Mouse (Mus musculus): ENCODE measurements around the gene Ube2j1. TPM values are rescaled to one million over a fixed set of nuclear protein-coding genes. Genes with fewer than 3 reads are reported as not detected.

Ube2j1 gene
- polyA plus RNA-seq, 1 experiment from 2014 or later: 44.3 TPM

- Histone ChIP-seq H3K27ac (ENCODE audit: low read depth, low read length) (no peak overlapping the region), H3K4me2 (peak overlapping the region; percentile 31), H3K9me3 (ENCODE audit: control insufficient read depth, low read length) (no peaks in the 10 kb centered on the region), H3K4me3 (ENCODE audit: low read depth, low read length) (no peak overlapping the region), H3K27me3 (replicated peaks; ENCODE audit: control insufficient read depth, insufficient read depth, low read length) (no peaks in the 10 kb centered on the region; the same call in 1 of the 2 replicates), H3K9ac (ENCODE audit: low read depth, low read length) (no peak overlapping the region), H3K36me3 (ENCODE audit: control insufficient read depth, insufficient read depth, low read length) (no peaks in the 10 kb centered on the region), H3K4me1 (replicated peaks; ENCODE audit: control insufficient read depth, insufficient read depth, low read length) (peaks cover 8% of the 10 kb centered on the region)
- 29% methylated on average over 11 of the region's 11 CpGs for WGBS
- ATAC-seq (replicated peaks; ENCODE audit: low FRiP score): peak; percentile 66
- no peak for DNase-seq (ENCODE audit: low spot score)
Measured at GRCm38 (mm10) chr4:33072526-33073161, 41.4 kb downstream of the Ube2j1 start.

GRCm38 (mm10) chr4:33074406-33074805 lies 43.2 kb downstream of the Ube2j1 start:
- no peak overlapping the region for H3K9ac ChIP-seq (ENCODE audit: low read depth, low read length)
- no peak overlapping the region for H3K27ac ChIP-seq (ENCODE audit: low read depth, low read length)
- ATAC-seq (replicated peaks; ENCODE audit: low FRiP score): no peak
- H3K36me3 ChIP-seq (ENCODE audit: control insufficient read depth, insufficient read depth, low read length): no peaks in the 10 kb centered on the region
- no peak for DNase-seq (ENCODE audit: low spot score)
- no peak overlapping the region for H3K4me3 ChIP-seq (ENCODE audit: low read depth, low read length)
- 69% methylated on average over 4 of the region's 4 CpGs for WGBS
- H3K4me1 ChIP-seq (replicated peaks; ENCODE audit: control insufficient read depth, insufficient read depth, low read length): peaks cover 8% of the 10 kb centered on the region
- no peaks in the 10 kb centered on the region for H3K27me3 ChIP-seq (replicated peaks; ENCODE audit: control insufficient read depth, insufficient read depth, low read length)
- no peak overlapping the region for H3K4me2 ChIP-seq
- H3K9me3 ChIP-seq (ENCODE audit: control insufficient read depth, low read length): no peaks in the 10 kb centered on the region

GRCm38 (mm10) chr4:33074851-33075250 lies 43.6 kb downstream of the Ube2j1 start:
- no peaks in the 10 kb centered on the region for H3K27me3 ChIP-seq (replicated peaks; ENCODE audit: control insufficient read depth, insufficient read depth, low read length)
- peaks cover 8% of the 10 kb centered on the region for H3K4me1 ChIP-seq (replicated peaks; ENCODE audit: control insufficient read depth, insufficient read depth, low read length)
- no peak overlapping the region for H3K4me3 ChIP-seq (ENCODE audit: low read depth, low read length)
- H3K36me3 ChIP-seq (ENCODE audit: control insufficient read depth, insufficient read depth, low read length): no peaks in the 10 kb centered on the region
- WGBS: 79% methylated on average over 5 of the region's 5 CpGs
- H3K27ac ChIP-seq (ENCODE audit: low read depth, low read length): no peak overlapping the region
- no peak for DNase-seq (ENCODE audit: low spot score)
- no peak overlapping the region for H3K4me2 ChIP-seq
- H3K9ac ChIP-seq (ENCODE audit: low read depth, low read length): no peak overlapping the region
- H3K9me3 ChIP-seq (ENCODE audit: control insufficient read depth, low read length): no peaks in the 10 kb centered on the region
- ATAC-seq (replicated peaks; ENCODE audit: low FRiP score): no peak

GRCm38 (mm10) chr4:33075776-33076524 lies 44.7 kb downstream of the Ube2j1 start:
- no peaks in the 10 kb centered on the region for H3K9me3 ChIP-seq (ENCODE audit: control insufficient read depth, low read length)
- H3K27me3 ChIP-seq (replicated peaks; ENCODE audit: control insufficient read depth, insufficient read depth, low read length): no peaks in the 10 kb centered on the region
- WGBS: 76% methylated on average over 5 of the region's 5 CpGs
- H3K4me3 ChIP-seq (ENCODE audit: low read depth, low read length): no peak overlapping the region
- DNase-seq (ENCODE audit: low spot score): no peak
- H3K27ac ChIP-seq (ENCODE audit: low read depth, low read length): no peak overlapping the region
- H3K9ac ChIP-seq (ENCODE audit: low read depth, low read length): no peak overlapping the region
- H3K36me3 ChIP-seq (ENCODE audit: control insufficient read depth, insufficient read depth, low read length): no peaks in the 10 kb centered on the region
- peaks cover 8% of the 10 kb centered on the region for H3K4me1 ChIP-seq (replicated peaks; ENCODE audit: control insufficient read depth, insufficient read depth, low read length)
- H3K4me2 ChIP-seq: no peak overlapping the region
- no peak for ATAC-seq (replicated peaks; ENCODE audit: low FRiP score)

- Histone ChIP-seq H3K4me2 (no peak overlapping the region), H3K4me1 (replicated peaks; ENCODE audit: control insufficient read depth, insufficient read depth, low read length) (peaks cover 6% of the 10 kb centered on the region), H3K9me3 (ENCODE audit: control insufficient read depth, low read length) (no peaks in the 10 kb centered on the region), H3K27ac (ENCODE audit: low read depth, low read length) (no peak overlapping the region), H3K36me3 (ENCODE audit: control insufficient read depth, insufficient read depth, low read length) (no peaks in the 10 kb centered on the region), H3K9ac (ENCODE audit: low read depth, low read length) (no peak overlapping the region), H3K27me3 (replicated peaks; ENCODE audit: control insufficient read depth, insufficient read depth, low read length) (no peaks in the 10 kb centered on the region), H3K4me3 (ENCODE audit: low read depth, low read length) (no peak overlapping the region)
- DNase-seq (ENCODE audit: low spot score): no peak
- 75% methylated on average over 11 of the region's 11 CpGs for WGBS
- ATAC-seq (replicated peaks; ENCODE audit: low FRiP score): no peak
Measured at GRCm38 (mm10) chr4:33077161-33077560, 45.9 kb downstream of the Ube2j1 start.

- H3K9ac ChIP-seq (ENCODE audit: low read depth, low read length): no peak overlapping the region
- H3K36me3 ChIP-seq (ENCODE audit: control insufficient read depth, insufficient read depth, low read length): no peaks in the 10 kb centered on the region
- H3K27ac ChIP-seq (ENCODE audit: low read depth, low read length): no peak overlapping the region
- no peaks in the 10 kb centered on the region for H3K9me3 ChIP-seq (ENCODE audit: control insufficient read depth, low read length)
- no peak for DNase-seq (ENCODE audit: low spot score)
- no peak for ATAC-seq (replicated peaks; ENCODE audit: low FRiP score)
- H3K27me3 ChIP-seq (replicated peaks; ENCODE audit: control insufficient read depth, insufficient read depth, low read length): no peaks in the 10 kb centered on the region
- H3K4me1 ChIP-seq (replicated peaks; ENCODE audit: control insufficient read depth, insufficient read depth, low read length): peaks cover under 1% of the 10 kb centered on the region
- 59% methylated on average over 8 of the region's 8 CpGs for WGBS
- H3K4me2 ChIP-seq: no peak overlapping the region
- no peak overlapping the region for H3K4me3 ChIP-seq (ENCODE audit: low read depth, low read length)
Measured at GRCm38 (mm10) chr4:33077724-33078123, 46.5 kb downstream of the Ube2j1 start.

- Histone ChIP-seq H3K9ac (ENCODE audit: low read depth, low read length) (no peak overlapping the region), H3K27ac (ENCODE audit: low read depth, low read length) (no peak overlapping the region), H3K9me3 (ENCODE audit: control insufficient read depth, low read length) (no peaks in the 10 kb centered on the region), H3K4me2 (no peak overlapping the region), H3K36me3 (ENCODE audit: control insufficient read depth, insufficient read depth, low read length) (no peaks in the 10 kb centered on the region), H3K4me1 (replicated peaks; ENCODE audit: control insufficient read depth, insufficient read depth, low read length) (no peaks in the 10 kb centered on the region), H3K4me3 (ENCODE audit: low read depth, low read length) (no peak overlapping the region), H3K27me3 (replicated peaks; ENCODE audit: control insufficient read depth, insufficient read depth, low read length) (no peaks in the 10 kb centered on the region; the same call in 1 of the 2 replicates)
- WGBS: 83% methylated on average over 3 of the region's 3 CpGs
- ATAC-seq (replicated peaks; ENCODE audit: low FRiP score): no peak; the same call in 1 of the 2 replicates
- DNase-seq (ENCODE audit: low spot score): no peak
Measured at GRCm38 (mm10) chr4:33078492-33078891, 47.3 kb downstream of the Ube2j1 start.

GRCm38 (mm10) chr4:33099118-33099694 lies 68.0 kb downstream of the Ube2j1 start:
- no peak for ATAC-seq (replicated peaks; ENCODE audit: low FRiP score)
- Histone ChIP-seq H3K27ac (ENCODE audit: low read depth, low read length) (no peak overlapping the region), H3K36me3 (ENCODE audit: control insufficient read depth, insufficient read depth, low read length) (no peaks in the 10 kb centered on the region)

More at GRCm38 (mm10) chr4:33099118-33099694, 68.0 kb downstream of the Ube2j1 start:
- Histone ChIP-seq H3K4me1 (replicated peaks; ENCODE audit: control insufficient read depth, insufficient read depth, low read length) (no peaks in the 10 kb centered on the region), H3K27me3 (replicated peaks; ENCODE audit: control insufficient read depth, insufficient read depth, low read length) (no peaks in the 10 kb centered on the region), H3K4me3 (ENCODE audit: low read depth, low read length) (no peak overlapping the region), H3K9ac (ENCODE audit: low read depth, low read length) (no peak overlapping the region), H3K4me2 (no peak overlapping the region), H3K9me3 (ENCODE audit: control insufficient read depth, low read length) (no peaks in the 10 kb centered on the region)
- WGBS: 64% methylated on average over 6 of the region's 6 CpGs
- DNase-seq (ENCODE audit: low spot score): no peak
